Mouse (Mus musculus) limb, embryonic 12.5 days (tissue): Measurements from ENCODE around the gene Rbmx. TPM values are rescaled to one million over a fixed set of nuclear protein-coding genes. Genes with fewer than 3 reads are reported as not detected.

Experiments
- ATAC-seq: fragments of 200-750 bp; cut with Nextera tagmentation; 2 replicates; pipeline ENCODE4 v1.8.0; 2017; ENCODE audit warnings: low read depth, moderate TSS enrichment; ENCODE audit not compliant: insufficient number of reproducible peaks, insufficient read depth, low FRiP score, low TSS enrichment
- H3K27ac ChIP-seq: fragments of 300-500 bp; sonication (generic); 2 replicates; pipeline ENCODE4 v1.5.1; 2016; ENCODE audit warnings: mild to moderate bottlenecking, moderate library complexity
- H3K27me3 ChIP-seq: fragments of 300-500 bp; sonication (generic); 2 replicates; pipeline ENCODE4 v1.6.1; 2016; ENCODE audit warnings: mild to moderate bottlenecking, moderate library complexity
- H3K36me3 ChIP-seq: fragments of 300-500 bp; sonication (generic); 2 replicates; pipeline ENCODE4 v1.6.1; 2016; ENCODE audit warnings: mild to moderate bottlenecking, moderate library complexity
- H3K4me1 ChIP-seq: fragments of 300-500 bp; sonication (generic); replicated peaks from 2 replicates; pipeline ENCODE4 v1.6.1; 2016
- H3K4me2 ChIP-seq: fragments of 300-500 bp; sonication (generic); 2 replicates; pipeline ENCODE4 v1.6.1; 2016; ENCODE audit warnings: mild to moderate bottlenecking, moderate library complexity
- H3K4me3 ChIP-seq: fragments of 300-500 bp; sonication (generic); replicated peaks from 2 replicates; pipeline ENCODE4 v1.5.1; 2016; ENCODE audit warnings: mild to moderate bottlenecking
- H3K9ac ChIP-seq: fragments of 300-500 bp; sonication (generic); replicated peaks from 2 replicates; pipeline ENCODE4 v1.6.1; 2016; ENCODE audit warnings: mild to moderate bottlenecking, moderate library complexity
- H3K9me3 ChIP-seq: fragments of 300-500 bp; sonication (generic); 2 replicates; pipeline ENCODE4 v1.6.1; 2016; ENCODE audit warnings: mild to moderate bottlenecking, moderate library complexity
- WGBS: fragments of 180-500 bp; shearing (Covaris S2); methylation state at CpG from one replicate; pipeline ENCODE4 v1.1.7; 2016; 5-methylcytosine and 5-hydroxymethylcytosine counted together
- polyA plus RNA-seq: library from polyadenylated mRNA; unstranded; fragments of >200 nt; fragmentation: Nextera tagmentation; extraction: Ambion mirVana; gene quantifications from 2 replicates; pipeline ENCODE4 v1.2.1, GENCODE M21; 2016

Gene Rbmx
- polyA plus RNA-seq, 1 experiment from 2014 or later = 203 TPM

DNA sequence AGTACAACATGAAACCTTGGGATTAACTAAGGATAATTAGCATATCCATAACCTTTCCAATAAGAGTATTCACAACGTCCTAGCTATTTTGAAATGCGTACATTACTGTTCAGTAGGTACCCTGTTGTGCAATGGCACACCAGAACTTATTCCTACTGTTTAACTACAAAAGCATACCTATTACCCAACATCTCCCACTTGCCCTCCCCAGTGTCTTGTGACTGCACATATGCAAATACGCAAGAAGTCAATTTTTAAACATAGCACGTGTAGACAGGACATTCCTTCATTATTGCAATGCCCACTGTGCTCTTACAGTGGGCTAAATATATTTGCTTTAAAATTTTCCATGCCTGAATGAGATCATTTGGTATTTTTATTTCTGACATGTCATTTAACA lies 19.9 kb downstream of the Rbmx start:
- H3K4me1 ChIP-seq = no peaks in the 10 kb centered on the region
- no peak overlapping the region for H3K4me2 ChIP-seq
- no peaks in the 10 kb centered on the region for H3K27me3 ChIP-seq
- no peak for ATAC-seq
- no peaks in the 10 kb centered on the region for H3K9me3 ChIP-seq
- H3K9ac ChIP-seq = no peak overlapping the region
- H3K27ac ChIP-seq = no peak overlapping the region
- WGBS = 82% methylated on average over 4 of the region's 4 CpGs
- H3K4me3 ChIP-seq = no peak overlapping the region
- H3K36me3 ChIP-seq = peaks cover 15% of the 10 kb centered on the region; the same call in 1 of the 2 replicates

GRCm38 (mm10) chrX:57364891-57365569 lies 27.8 kb downstream of the Rbmx start:
- WGBS = 67% methylated on average over 2 of the region's 2 CpGs

GRCm38 (mm10) chrX:57359316-57359715 lies 33.5 kb downstream of the Rbmx start:
- no peaks in the 10 kb centered on the region for H3K9me3 ChIP-seq
- no peak overlapping the region for H3K4me2 ChIP-seq
- H3K36me3 ChIP-seq = no peaks in the 10 kb centered on the region
- 79% methylated on average over 1 of the region's 1 CpGs for WGBS
- ATAC-seq = no peak
- H3K4me3 ChIP-seq = no peak overlapping the region
- no peaks in the 10 kb centered on the region for H3K27me3 ChIP-seq
- H3K27ac ChIP-seq = no peak overlapping the region
- H3K9ac ChIP-seq = no peak overlapping the region
- no peaks in the 10 kb centered on the region for H3K4me1 ChIP-seq

More at GRCm38 (mm10) chrX:57364891-57365569, 27.8 kb downstream of the Rbmx start:
- Histone ChIP-seq H3K27ac (no peak overlapping the region), H3K4me3 (no peak overlapping the region), H3K9ac (no peak overlapping the region), H3K27me3 (no peaks in the 10 kb centered on the region), H3K36me3 (no peaks in the 10 kb centered on the region), H3K4me2 (no peak overlapping the region), H3K9me3 (no peaks in the 10 kb centered on the region), H3K4me1 (no peaks in the 10 kb centered on the region)
- no peak for ATAC-seq

GRCm38 (mm10) chrX:57339220-57339619 lies 53.6 kb downstream of the Rbmx start:
- 76% methylated on average over 4 of the region's 4 CpGs for WGBS
- no peak for ATAC-seq

GRCm38 (mm10) chrX:57338371-57339211 lies 54.2 kb downstream of the Rbmx start, which contains the start of gene Arhgef6:
Arhgef6 (minus strand) TSS chrX:57338729.
- Histone ChIP-seq H3K4me3 (no peak within 1 kb of the TSS), H3K4me1 (no peaks in the 10 kb centered on the region), H3K9me3 (no peaks in the 10 kb centered on the region), H3K36me3 (no peaks in the 10 kb centered on the region), H3K27me3 (no peaks in the 10 kb centered on the region), H3K9ac (no peak within 1 kb of the TSS), H3K4me2 (no peak within 1 kb of the TSS), H3K27ac (no peak within 1 kb of the TSS)
- no peak for ATAC-seq
- WGBS = 60% methylated on average over 18 of the region's 18 CpGs

More at GRCm38 (mm10) chrX:57339220-57339619, 53.6 kb downstream of the Rbmx start:
- no peaks in the 10 kb centered on the region for H3K27me3 ChIP-seq
- H3K4me1 ChIP-seq = no peaks in the 10 kb centered on the region
- H3K4me2 ChIP-seq = no peak overlapping the region
- H3K9ac ChIP-seq = no peak overlapping the region
- no peaks in the 10 kb centered on the region for H3K36me3 ChIP-seq
- no peak overlapping the region for H3K27ac ChIP-seq
- no peak overlapping the region for H3K4me3 ChIP-seq
- no peaks in the 10 kb centered on the region for H3K9me3 ChIP-seq

GRCm38 (mm10) chrX:57337582-57337981 lies 55.3 kb downstream of the Rbmx start:
- Histone ChIP-seq H3K9ac (no peak overlapping the region), H3K36me3 (no peaks in the 10 kb centered on the region), H3K9me3 (no peaks in the 10 kb centered on the region), H3K27me3 (no peaks in the 10 kb centered on the region), H3K4me1 (no peaks in the 10 kb centered on the region), H3K4me3 (no peak overlapping the region), H3K4me2 (no peak overlapping the region), H3K27ac (no peak overlapping the region)
- no peak for ATAC-seq

- no peak for ATAC-seq
- no peaks in the 10 kb centered on the region for H3K9me3 ChIP-seq
- no peak overlapping the region for H3K27ac ChIP-seq
Measured at GRCm38 (mm10) chrX:57336958-57337357, 55.9 kb downstream of the Rbmx start.

GRCm38 (mm10) chrX:57335313-57335712 lies 57.5 kb downstream of the Rbmx start:
- Histone ChIP-seq H3K27ac (no peak overlapping the region), H3K4me3 (no peak overlapping the region), H3K9ac (no peak overlapping the region), H3K4me2 (no peak overlapping the region), H3K4me1 (no peaks in the 10 kb centered on the region), H3K9me3 (no peaks in the 10 kb centered on the region), H3K36me3 (no peaks in the 10 kb centered on the region), H3K27me3 (no peaks in the 10 kb centered on the region)
- WGBS = 90% methylated on average over 6 of the region's 6 CpGs
- ATAC-seq = no peak

More at GRCm38 (mm10) chrX:57336958-57337357, 55.9 kb downstream of the Rbmx start:
- Histone ChIP-seq H3K4me1 (no peaks in the 10 kb centered on the region), H3K27me3 (no peaks in the 10 kb centered on the region), H3K9ac (no peak overlapping the region), H3K36me3 (no peaks in the 10 kb centered on the region), H3K4me3 (no peak overlapping the region), H3K4me2 (no peak overlapping the region)
- WGBS = 83% methylated on average over 9 of the region's 9 CpGs

Other genes with a start within 250 kb of the Rbmx start
- not detected in 2 replicates for gene Cd40lg, start 180.9 kb downstream of the Rbmx start, polyA plus RNA-seq
- 5.0 and 6.1 TPM in 2 replicates for gene Arhgef6, start 54.3 kb downstream of the Rbmx start, polyA plus RNA-seq
- gene Gm364, start 16.1 kb upstream of the Rbmx start, polyA plus RNA-seq = not detected in 2 replicates
- gene Gpr101, start 110.7 kb upstream of the Rbmx start, polyA plus RNA-seq = not detected in 2 replicates